Mouse (Mus musculus) lung, adult 10 weeks (tissue): ENCODE results near the gene 2310057J18Rik. TPM values are rescaled to one million over a fixed set of nuclear protein-coding genes. Genes with fewer than 3 reads are reported as not detected.

Experiments
- polyA plus RNA-seq: library from polyadenylated mRNA; stranded (reverse); fragments of 350-450 nt; fragmentation: Illumina TruSeq; extraction: RNeasy Lipid Tissue Mini Kit (QIAGEN cat#74804); gene quantifications from one replicate; pipeline ENCODE4 v1.2.3, GENCODE M21; 2014; ENCODE audit warnings: low read depth, low replicate concordance; ENCODE audit not compliant: insufficient read depth

2310057J18Rik gene
- not detected for polyA plus RNA-seq

DNA sequence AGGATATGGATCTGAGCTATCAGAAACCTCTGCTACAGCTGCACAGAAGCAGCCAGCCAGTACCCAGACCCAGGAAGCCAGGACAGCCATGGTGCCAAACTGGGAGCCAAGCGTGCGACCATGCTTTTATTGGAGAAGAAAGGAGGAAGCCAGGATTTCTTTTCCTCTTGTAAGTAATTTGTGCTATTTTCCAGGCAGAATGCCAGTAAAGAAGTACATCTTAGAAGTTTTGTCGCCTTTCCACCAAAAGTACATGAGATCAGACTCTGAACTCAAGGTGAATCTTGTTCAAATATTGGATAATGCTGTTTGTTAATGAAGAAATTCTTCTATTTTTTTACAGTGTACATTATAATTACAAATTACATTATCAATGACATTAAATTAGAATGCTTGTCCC, at the start of gene 2310057J18Rik:
Gene 2310057J18Rik, minus strand, starts transcription at position 101 of the 400 bp plus-strand sequence.

Other genes starting within 250 kb of the 2310057J18Rik start
- not detected for gene Soga3, start 157.5 kb upstream of the 2310057J18Rik start, polyA plus RNA-seq
- not detected for gene Gm49353, start 212.7 kb upstream of the 2310057J18Rik start, polyA plus RNA-seq
- gene 9330159F19Rik, start 225.3 kb upstream of the 2310057J18Rik start, polyA plus RNA-seq: 1.4 TPM